Mouse (Mus musculus) embryo, embryonic 11 days (tissue): ENCODE data around the gene Ugt1a6b.

Experiments used
- DNase-seq: peaks from one replicate; pipeline ENCODE4 v3.0.0-alpha.2; 2015

The Ugt1a6b gene

GRCm38 (mm10) chr1:88246386-88246785 lies 143.3 kb downstream of the Ugt1a6b start:
- no peak for DNase-seq

DNA sequence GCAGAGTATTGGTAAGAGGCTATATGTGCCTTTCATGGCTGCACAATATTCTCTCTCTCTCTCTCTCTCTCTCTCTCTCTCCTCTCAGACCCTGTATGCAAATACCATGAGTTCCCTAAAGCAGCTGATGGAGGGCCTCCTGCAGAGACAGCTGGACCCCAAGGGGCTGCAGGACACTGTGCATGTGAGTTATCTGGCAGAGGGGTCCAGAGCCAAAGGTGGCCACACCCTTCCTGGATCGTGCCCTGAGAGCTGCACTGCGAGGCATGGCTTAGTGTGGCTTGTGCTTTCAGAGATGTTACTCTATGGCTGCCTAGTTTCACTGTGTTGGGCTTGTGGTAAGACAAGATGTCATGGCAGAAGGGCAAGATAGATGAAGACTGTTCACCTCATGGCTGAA lies 144.6 kb downstream of the Ugt1a6b start:
- DNase-seq: no peak

DNA sequence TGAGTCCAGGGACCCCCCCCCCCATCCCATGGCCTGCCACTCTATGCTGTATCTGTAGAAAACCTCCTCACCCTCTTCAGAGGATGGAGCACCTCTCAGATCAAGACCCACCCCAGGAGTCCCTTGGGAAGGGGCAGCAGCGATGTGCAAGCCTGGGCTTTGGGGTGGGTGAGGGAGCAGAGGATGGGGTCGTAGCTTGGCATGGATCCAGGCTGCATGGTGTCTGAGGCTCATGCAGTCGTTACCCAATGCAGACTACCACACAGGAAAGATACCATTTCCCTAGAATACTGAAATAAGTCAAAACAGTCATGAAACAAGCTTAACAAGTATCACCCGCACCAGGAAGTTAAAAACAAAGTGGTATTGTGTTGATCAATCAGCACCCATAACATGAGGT lies 145.6 kb downstream of the Ugt1a6b start:
- no peak for DNase-seq

GRCm38 (mm10) chr1:88249596-88249995 lies 146.5 kb downstream of the Ugt1a6b start:
- DNase-seq: no peak

DNA sequence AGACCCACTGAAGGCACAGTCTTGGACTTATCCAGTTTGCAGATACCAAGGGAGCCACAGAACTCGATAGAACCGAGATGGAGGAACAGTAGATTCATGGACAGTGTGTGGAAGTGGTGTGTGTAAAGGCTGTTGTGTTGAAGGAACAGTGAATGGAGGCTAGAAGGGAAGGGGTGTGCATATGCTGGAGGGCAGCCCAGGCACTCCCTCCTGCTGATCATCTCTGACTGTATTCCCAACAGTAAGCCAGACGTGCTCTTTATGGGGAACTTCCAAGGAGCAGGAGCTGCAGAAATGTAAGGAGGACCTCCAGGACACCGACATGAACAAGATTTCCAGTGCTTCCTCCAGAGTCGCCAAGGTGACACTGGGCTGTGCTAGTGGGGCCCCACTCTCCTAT lies 147.0 kb downstream of the Ugt1a6b start:
- no peak for DNase-seq

GRCm38 (mm10) chr1:88253106-88253505 lies 150.1 kb downstream of the Ugt1a6b start:
- DNase-seq: no peak

GRCm38 (mm10) chr1:88253540-88253939 lies 150.5 kb downstream of the Ugt1a6b start:
- DNase-seq: no peak

DNA sequence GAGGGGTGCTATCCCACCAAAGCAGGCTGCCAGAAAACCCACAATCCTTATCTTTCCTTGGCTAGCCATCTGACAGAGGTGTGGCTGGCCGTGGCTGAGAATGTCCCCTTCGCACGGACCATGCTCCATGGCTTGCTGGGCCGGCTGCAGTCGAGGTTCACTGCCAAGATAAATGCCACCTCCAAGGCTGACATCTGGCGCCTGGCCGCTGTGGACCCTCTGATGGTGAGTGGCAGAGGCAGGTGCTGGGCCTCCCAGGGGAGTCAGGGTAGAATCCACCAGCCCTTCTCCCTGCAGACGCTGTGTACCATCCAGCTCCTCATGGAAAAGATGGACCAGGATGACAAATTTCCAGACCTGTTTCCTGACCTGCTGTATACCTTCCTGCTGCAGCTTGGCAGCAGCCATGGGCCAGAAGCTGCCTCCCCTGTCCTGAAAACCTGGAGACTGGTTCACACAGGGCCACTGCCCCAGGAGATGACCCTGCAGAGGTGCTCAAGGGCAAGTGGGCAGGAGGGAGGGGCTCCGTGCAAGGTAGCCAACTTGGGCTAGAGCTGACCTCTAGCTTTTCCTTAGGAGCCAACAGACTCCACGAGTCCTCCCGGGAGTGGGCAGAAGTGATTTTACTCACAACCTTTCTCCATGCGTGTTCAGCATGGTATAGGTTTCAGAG lies 151.9 kb downstream of the Ugt1a6b start:
- DNase-seq: no peak

- DNase-seq: no peak
Observed at GRCm38 (mm10) chr1:88255466-88255857, 152.4 kb downstream of the Ugt1a6b start.

DNA sequence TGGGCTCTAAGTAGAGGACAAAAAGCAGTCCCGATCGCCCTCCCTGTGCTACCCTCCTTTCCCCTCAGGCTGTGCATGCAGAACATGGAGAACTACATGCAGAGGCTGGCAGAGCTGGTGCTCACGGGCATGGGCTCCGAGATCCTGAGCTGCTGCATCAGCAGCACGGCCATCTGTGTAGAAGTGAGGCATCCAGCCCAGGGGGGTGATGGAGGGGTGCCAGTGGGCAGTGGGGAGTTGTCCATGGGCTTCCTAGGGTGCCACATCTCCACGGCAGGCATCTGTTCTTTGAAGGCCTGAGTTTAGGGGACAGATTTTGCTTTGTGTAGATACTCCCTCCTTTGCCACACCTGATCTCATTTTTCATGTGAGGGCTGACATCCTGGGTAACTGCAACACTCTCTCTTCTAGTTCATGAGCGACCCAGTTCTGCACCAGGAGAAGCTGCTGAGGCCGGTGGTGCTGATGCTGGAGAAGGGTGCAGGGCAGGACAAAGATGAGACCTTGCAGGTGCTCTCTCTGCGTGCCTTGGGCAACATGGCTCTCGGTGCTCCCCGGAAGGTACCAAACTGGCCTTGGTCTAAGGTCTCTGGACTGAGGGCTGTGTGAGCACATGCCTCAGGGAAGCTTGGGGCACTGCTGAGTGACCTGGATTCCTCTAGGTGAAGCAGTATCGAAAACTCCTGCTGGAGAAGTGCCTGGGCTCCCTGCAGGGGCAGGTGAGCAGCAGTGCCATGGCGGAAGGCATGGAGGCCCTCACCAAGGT lies 153.1 kb downstream of the Ugt1a6b start:
- no peak for DNase-seq

- DNase-seq: no peak
Observed at GRCm38 (mm10) chr1:88256886-88257663, 154.0 kb downstream of the Ugt1a6b start.

- DNase-seq: no peak
Observed at GRCm38 (mm10) chr1:88257681-88258080, 154.6 kb downstream of the Ugt1a6b start.

DNA sequence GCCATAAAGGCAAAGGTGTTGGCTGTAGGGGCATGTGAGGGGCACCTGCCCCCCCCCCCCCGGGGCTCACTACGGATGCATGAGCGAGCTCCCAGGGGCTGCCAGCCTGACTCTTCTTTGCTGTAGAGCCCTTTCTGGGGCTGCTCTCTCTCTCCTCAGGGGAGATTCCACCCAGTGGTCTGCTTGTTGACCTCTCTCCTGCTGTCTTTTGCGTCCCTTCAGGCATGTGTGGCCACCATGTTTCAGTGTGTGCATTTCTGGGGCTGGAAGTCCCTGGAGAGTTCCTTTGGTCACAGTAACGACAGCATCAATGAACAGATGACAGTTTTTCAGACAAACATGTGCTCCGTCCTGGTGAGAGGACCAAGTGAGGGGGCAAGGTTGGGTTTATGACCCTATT lies 155.3 kb downstream of the Ugt1a6b start:
- no peak for DNase-seq

- DNase-seq: peak; percentile 49
Observed at GRCm38 (mm10) chr1:88258881-88259642, 156.0 kb downstream of the Ugt1a6b start.

DNA sequence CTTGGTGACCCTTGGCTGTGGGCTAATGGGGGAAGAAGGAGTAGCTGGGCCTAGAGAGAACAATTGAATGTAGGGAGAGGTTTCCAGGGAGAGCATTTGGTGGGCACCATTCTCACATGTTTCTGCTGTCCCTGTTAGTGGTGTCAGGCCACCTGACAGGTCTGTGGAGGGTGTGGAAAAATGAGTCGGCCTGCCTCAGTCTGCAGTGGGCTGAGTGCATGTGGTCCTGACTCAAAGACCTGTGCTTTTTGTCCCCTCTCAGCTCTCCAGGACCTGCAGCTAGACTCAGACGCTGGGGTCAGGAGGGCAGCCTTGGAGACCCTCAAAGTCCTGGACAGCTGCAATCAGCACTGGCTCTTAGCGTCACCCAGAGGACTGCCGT lies 156.6 kb downstream of the Ugt1a6b start:
- DNase-seq: peak; percentile 46

DNA sequence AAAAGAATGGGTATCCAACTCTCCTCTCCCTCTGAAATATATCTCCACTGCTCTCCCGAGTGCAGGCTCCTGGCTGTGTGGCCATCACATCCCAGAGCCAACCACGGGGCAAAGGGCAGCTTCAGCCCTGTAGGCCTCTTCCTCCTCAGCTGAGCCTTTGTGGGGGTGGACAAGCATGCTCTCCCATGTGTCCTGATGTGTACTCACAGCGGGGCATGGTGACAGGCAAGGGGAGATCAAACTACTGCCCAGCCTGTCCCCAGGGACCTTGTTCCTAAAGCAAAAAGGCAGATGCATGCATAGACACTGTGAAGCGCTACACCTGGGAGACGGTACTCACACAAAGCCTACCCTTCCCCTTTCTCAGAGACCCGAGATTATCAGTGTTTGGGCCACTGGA lies 157.1 kb downstream of the Ugt1a6b start:
- DNase-seq: no peak

- DNase-seq: no peak
Observed at GRCm38 (mm10) chr1:88260604-88261377, 157.7 kb downstream of the Ugt1a6b start.

DNA sequence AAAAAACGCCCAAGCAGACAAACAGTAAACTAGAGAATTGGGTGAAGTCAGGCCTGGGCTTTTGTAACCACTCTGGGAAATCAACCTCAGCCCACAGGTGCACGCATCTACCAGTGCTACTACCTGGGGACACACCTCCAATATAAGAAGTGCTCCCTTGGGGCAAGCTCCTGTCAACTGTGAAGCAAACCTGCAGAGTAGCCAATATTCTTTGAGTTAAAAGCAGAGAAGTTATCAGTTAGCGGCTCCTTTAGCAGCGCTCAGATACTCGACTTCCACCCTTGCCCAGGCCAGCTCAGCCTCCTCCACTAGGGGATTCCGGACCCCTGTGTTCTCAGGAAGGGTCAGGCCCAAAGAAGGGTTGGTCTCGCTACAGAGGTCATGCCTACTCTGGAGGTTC lies 158.7 kb downstream of the Ugt1a6b start:
- DNase-seq: no peak

- peak; percentile 67 for DNase-seq
Observed at GRCm38 (mm10) chr1:88262255-88262654, 159.2 kb downstream of the Ugt1a6b start.

GRCm38 (mm10) chr1:88262961-88263360 lies 159.9 kb downstream of the Ugt1a6b start:
- DNase-seq: no peak

- DNase-seq: no peak
Observed at GRCm38 (mm10) chr1:88263778-88264177, 160.7 kb downstream of the Ugt1a6b start.

DNA sequence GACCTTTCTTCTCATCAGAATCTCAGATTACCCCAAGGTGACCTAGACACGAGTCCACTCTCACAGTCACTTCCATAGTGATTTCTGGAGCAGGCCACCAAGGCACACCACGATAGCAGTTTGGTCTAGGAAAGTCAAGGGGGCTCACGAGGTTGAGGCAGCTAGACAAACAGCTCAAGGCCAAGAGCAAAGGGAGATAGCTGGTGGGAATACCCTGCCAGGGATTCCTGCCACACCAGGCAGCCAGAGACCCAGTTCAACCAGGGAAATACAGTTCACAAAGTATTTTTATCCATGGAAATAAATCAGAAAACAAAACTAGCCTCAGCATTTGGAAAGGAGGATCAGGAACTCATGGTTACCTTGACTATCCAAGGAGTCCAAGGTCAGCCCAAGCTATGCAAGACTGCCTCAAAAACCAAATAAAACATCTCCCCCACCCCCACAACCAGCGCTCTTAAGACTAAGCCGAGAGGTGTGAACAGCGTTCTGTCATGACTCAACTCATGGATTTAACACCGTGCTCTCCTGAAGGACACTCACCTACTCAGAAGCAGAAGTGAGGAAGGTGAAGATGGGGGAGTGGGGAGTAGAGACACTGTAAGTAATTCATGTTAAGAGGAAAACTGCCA lies 161.3 kb downstream of the Ugt1a6b start:
- DNase-seq: no peak
